Mouse (Mus musculus): ENCODE results near the gene Ddx46.

- TF ChIP-seq POLR2A (IDR thresholded peaks at IDR 0.05; ENCODE audit: low read depth, low read length) (no peak), CTCF (IDR thresholded peaks at IDR 0.05; ENCODE audit: extremely low read depth, insufficient read length, insufficient replicate concordance, low read depth, low read length) (no peak)
These were observed 38.0 kb upstream of the Ddx46 start for GRCm38 (mm10) chr13:55596802-55597201.

Data from small intestine, adult 2 months (tissue).